10 mouse cellular contexts compared by ENCODE assay signal in the genomic region with DNA sequence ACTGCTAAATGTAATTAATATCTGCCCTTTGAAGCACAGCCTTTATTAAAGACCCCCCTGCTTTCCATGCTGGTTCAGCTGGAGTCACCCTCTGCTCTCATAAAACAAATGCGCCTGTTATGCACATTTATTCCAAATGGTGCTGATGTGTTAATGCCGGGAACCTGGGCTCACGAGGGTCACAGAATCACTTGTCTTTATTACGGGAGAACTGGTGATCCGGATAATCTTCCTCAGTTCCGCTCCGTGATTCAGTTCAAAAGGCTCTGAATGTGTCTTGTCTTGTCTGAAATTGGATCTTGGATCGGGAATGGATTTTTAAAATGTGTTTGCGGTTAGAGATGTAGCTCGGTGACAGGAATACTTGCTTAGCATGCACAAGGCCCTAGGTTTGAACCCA.
DNase-seq lines count a peak whose midpoint lies in the region; ATAC-seq and TF ChIP-seq lines count a peak whose summit lies in the region.
"Had no signal": no experiment of that assay in that cellular context is flagged by ENCODE, and none has a peak within 500 bp of the region (broad histone marks: within the 10 kb centered on the region; RNA-seq: fewer than 3 reads in every experiment).

No protein-coding gene starts in this region.

- no peak overlapping the region for H3K4me3 ChIP-seq in kidney, adult 2 months (ENCODE audit: insufficient read depth, low read depth, low read length)
- no peak overlapping the region for H3K4me3 ChIP-seq in hindbrain, embryonic 13.5 days
- H3K4me3 ChIP-seq in midbrain, embryonic 15.5 days = no peak overlapping the region
- H3K4me3 ChIP-seq: liver, embryonic 15.5 days had no signal

- peak; percentile 35 for DNase-seq in kidney, adult 2 months
- no peak for DNase-seq in kidney, postnatal 10 days
- peak; percentile 27 for DNase-seq in embryo, embryonic 11 days
- DNase-seq in spleen, postnatal 10 days (ENCODE audit: low spot score in 2 of 2) = no peak
- no peak for DNase-seq in adrenal gland, postnatal 14 days
- no peak for DNase-seq in layer of hippocampus, adult 8-10 months (ENCODE audit: low spot score in 2 of 2)
- DNase-seq: adrenal gland, postnatal 36 days had no signal

- no peak overlapping the region for H3K27ac ChIP-seq in kidney, adult 2 months (ENCODE audit: insufficient read depth, low read depth, low read length)
- H3K27ac ChIP-seq in hindbrain, embryonic 13.5 days = peak overlapping the region; percentile 91
- H3K27ac ChIP-seq in midbrain, embryonic 15.5 days = peak overlapping the region; percentile 70
- H3K27ac ChIP-seq: liver, embryonic 15.5 days had no signal

- H3K9me3 ChIP-seq in hindbrain, embryonic 13.5 days = no peaks in the 10 kb centered on the region
- H3K9me3 ChIP-seq in midbrain, embryonic 15.5 days = no peaks in the 10 kb centered on the region
- H3K9me3 ChIP-seq: liver, embryonic 15.5 days had no signal

- TF ChIP-seq CTCF in kidney, adult 2 months (conservative IDR thresholded peaks at IDR 0.05; ENCODE audit: insufficient read depth, insufficient read length, low read depth, low read length) = no peak

- H3K4me2 ChIP-seq in hindbrain, embryonic 13.5 days = peak overlapping the region; percentile 39
- H3K4me2 ChIP-seq in midbrain, embryonic 15.5 days = peak overlapping the region; percentile 30; the same call in 1 of the 2 replicates
- H3K4me2 ChIP-seq: liver, embryonic 15.5 days had no signal

- peak; percentile 40 for ATAC-seq in hindbrain, embryonic 13.5 days (ENCODE audit: low FRiP score)
- peak; percentile 40; the same call in 1 of the 2 replicates for ATAC-seq in midbrain, embryonic 15.5 days (replicated peaks)

- peak overlapping the region; percentile 36; the same call in 1 of the 2 replicates for H3K9ac ChIP-seq in hindbrain, embryonic 13.5 days
- peak overlapping the region; percentile 7; the same call in 1 of the 2 replicates for H3K9ac ChIP-seq in midbrain, embryonic 15.5 days
- H3K9ac ChIP-seq: liver, embryonic 15.5 days had no signal

- H3K36me3 ChIP-seq in kidney, adult 2 months (ENCODE audit: control insufficient read depth, insufficient read depth, low read length) = no peaks in the 10 kb centered on the region
- H3K36me3 ChIP-seq in hindbrain, embryonic 13.5 days = no peaks in the 10 kb centered on the region
- no peaks in the 10 kb centered on the region for H3K36me3 ChIP-seq in midbrain, embryonic 15.5 days (replicated peaks)
- H3K36me3 ChIP-seq: liver, embryonic 15.5 days had no signal

- H3K27me3 ChIP-seq in kidney, adult 2 months (replicated peaks; ENCODE audit: control insufficient read depth, insufficient read depth, low read length) = no peaks in the 10 kb centered on the region
- no peaks in the 10 kb centered on the region for H3K27me3 ChIP-seq in hindbrain, embryonic 13.5 days
- H3K27me3 ChIP-seq in midbrain, embryonic 15.5 days (replicated peaks) = no peaks in the 10 kb centered on the region
- H3K27me3 ChIP-seq: liver, embryonic 15.5 days had no signal

- no peak for TF ChIP-seq POLR2A in kidney, adult 2 months (IDR thresholded peaks at IDR 0.05; ENCODE audit: low read depth, low read length)

- peaks cover 17% of the 10 kb centered on the region for H3K4me1 ChIP-seq in kidney, adult 2 months (ENCODE audit: control insufficient read depth, insufficient read depth, low read length)
- H3K4me1 ChIP-seq in hindbrain, embryonic 13.5 days (replicated peaks) = peaks cover 74% of the 10 kb centered on the region
- H3K4me1 ChIP-seq in midbrain, embryonic 15.5 days = peaks cover 38% of the 10 kb centered on the region
- H3K4me1 ChIP-seq: liver, embryonic 15.5 days had no signal

- 62% methylated on average over 10 of the region's 10 CpGs for WGBS in kidney, adult 2 months
- WGBS in hindbrain, embryonic 13.5 days = 27% methylated on average over 10 of the region's 10 CpGs
- WGBS in midbrain, embryonic 15.5 days = 15% methylated on average over 10 of the region's 10 CpGs

Comparison
In these comparisons a context has a peak if more than half of its experiments do, and no peak if none do; other contexts are left out.
1. DNase-seq: peak in kidney, adult 2 months (single experiment) and embryo, embryonic 11 days (single experiment); none in kidney, postnatal 10 days (single experiment), spleen, postnatal 10 days (0 of 2), adrenal gland, postnatal 14 days (single experiment) and layer of hippocampus, adult 8-10 months (0 of 2).